Mouse (Mus musculus): Measurements from ENCODE around the gene Atxn1.

The Atxn1 gene

GRCm38 (mm10) chr13:45633918-45634317 lies 330.9 kb downstream of the Atxn1 start:
- ATAC-seq (ENCODE audit: low TSS enrichment), result no peak

GRCm38 (mm10) chr13:45632133-45632532 lies 332.7 kb downstream of the Atxn1 start:
- 0 out of 2 replicates have a peak, but pooled peaks have one; percentile 16 for ATAC-seq (ENCODE audit: low TSS enrichment)

DNA sequence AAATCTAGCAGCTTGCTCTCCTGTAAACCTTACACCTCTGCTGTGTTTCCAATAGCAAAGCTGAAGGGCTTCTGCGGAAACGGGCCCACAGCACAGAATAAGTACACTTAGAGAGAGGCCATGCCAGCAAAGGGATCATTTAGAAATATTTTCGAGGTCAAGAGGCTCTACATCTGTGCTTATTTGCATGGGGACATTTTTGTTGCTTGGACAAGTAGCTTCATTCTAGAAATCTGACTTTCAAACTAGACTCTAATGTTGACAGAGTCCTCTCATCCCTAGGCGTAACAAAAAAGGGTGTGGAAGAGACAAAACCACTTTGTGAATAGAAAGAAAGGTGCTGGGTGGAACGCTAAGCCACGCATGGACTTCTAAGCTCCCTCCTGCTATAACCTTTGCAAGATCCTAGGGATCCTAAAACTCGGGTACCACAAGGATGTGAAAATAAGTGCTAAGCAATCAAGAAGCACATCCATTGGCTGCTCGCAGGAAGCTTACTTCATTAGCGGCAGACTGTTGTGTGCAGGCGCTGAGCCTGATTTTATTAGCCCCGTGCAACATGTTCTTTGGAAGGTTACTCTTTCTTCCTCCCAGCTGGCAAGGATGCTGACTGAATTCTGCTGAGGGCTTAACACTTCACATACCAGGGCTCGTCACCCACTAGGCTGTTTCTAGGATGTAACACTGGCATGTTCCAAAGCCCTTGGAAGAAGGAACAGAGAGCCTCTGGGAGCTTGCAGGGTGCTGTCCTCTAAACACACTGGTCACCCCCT lies 334.1 kb downstream of the Atxn1 start:
- ATAC-seq (ENCODE audit: low TSS enrichment), result no peak

DNA sequence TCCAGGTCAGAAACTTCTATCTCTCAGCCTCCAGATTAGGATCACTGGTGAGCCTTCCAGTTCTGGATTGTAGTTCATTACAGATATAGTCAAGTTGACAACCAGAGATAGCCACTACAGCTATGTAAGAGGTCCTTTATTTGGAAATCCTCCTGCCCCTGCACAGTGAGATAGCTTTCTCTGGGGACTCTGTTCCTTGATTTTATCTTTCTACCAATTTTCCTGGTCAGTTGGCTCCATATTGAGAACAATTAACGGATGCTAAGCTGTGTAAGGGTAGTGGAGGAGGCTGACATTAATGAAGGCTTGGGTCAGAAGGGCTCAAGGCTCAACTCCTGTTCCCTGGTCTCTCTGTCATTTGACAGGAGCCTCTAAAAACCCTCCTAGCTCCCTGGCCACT lies 335.1 kb downstream of the Atxn1 start:
- ATAC-seq (ENCODE audit: low TSS enrichment), result no peak

DNA sequence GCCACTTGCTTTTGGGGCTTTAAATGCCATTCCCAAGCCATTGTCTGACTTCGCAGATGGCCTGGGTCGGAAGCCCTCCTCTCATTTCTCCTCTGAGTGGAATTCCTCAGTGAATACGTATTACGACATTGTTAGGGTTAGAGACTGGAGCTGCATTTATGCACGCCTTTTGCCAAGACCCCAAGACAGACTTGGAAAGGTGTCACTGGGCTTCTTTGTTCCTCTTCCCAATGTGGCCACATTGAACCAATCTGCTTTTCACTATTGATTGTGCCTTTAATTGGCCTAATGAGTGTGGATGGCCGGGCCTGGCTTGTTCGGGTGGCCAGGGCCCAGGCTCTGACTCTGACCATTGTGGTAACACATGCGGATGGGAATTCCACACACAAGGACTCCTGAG lies 336.5 kb downstream of the Atxn1 start:
- ATAC-seq (ENCODE audit: low TSS enrichment), result 0 out of 2 replicates have a peak, but pooled peaks have one; percentile 4

GRCm38 (mm10) chr13:45627206-45627751 lies 337.5 kb downstream of the Atxn1 start:
- ATAC-seq (ENCODE audit: low TSS enrichment), result no peak

DNA sequence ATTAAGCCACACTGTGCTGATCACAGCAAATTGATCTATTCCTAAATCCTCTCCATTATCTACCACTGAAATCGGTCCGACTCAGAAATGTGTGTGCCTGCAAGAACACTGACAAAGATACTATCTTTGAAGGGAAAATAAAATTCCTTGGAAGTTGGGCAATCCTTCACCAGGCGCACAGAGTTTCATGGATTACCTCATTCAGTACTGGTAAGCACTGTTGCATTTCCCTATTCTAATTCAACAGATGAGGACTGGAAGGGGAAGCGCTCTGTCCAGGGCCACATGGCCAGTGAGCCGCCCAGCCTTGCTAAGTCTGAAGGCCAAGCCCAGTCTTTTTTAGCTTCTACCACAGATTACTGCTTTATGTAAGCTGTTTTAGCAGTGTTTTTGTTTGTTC lies 339.1 kb downstream of the Atxn1 start:
- ATAC-seq (ENCODE audit: low TSS enrichment), result no peak

DNA sequence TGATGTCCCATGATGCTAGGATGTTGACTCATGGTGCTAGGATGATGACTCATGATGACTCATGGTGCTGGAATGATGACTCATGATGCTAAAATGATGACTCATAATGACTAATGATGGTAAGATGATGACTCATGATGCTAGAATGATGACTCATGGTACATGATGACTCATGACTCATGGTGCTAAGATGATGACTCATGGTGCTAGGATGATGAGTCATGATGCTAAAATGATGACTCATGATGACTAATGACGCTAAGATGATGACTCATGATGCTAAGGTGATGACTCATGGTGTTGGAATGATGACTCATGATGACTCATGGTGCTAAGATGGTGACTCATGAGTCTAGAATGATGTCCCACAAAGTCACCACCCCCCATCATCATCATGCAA lies 341.0 kb downstream of the Atxn1 start:
- ATAC-seq (ENCODE audit: low TSS enrichment), result no peak

GRCm38 (mm10) chr13:45622871-45623546 lies 341.8 kb downstream of the Atxn1 start:
- no peak for ATAC-seq (ENCODE audit: low TSS enrichment)

GRCm38 (mm10) chr13:45620687-45621086 lies 344.1 kb downstream of the Atxn1 start:
- no peak for ATAC-seq (ENCODE audit: low TSS enrichment)

- ATAC-seq (ENCODE audit: low TSS enrichment), result no peak
Measured at GRCm38 (mm10) chr13:45620281-45620680, 344.5 kb downstream of the Atxn1 start.

DNA sequence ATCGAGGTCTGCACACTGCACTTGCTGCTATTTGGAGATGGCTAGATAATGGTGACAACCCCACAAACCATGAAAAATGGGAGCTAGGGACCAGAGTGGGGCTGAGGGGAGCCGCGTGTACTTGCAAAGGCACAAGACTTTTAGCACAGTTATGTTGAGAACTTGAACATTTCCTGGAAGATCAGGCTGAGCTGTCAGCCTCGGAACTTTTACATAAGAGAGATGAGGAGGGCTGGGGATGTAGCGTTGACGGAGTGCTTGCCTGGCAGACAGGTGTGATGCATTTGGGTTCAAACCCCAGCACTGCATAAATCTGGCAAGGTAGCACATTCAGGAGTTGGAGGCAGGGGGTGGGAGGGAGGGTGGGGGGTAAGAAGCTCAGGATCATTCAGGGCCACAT lies 346.8 kb downstream of the Atxn1 start:
- no peak for ATAC-seq (ENCODE audit: low TSS enrichment)

- peak; percentile 69 for ATAC-seq (ENCODE audit: low TSS enrichment)
Measured at GRCm38 (mm10) chr13:45614762-45615161, 350.0 kb downstream of the Atxn1 start.

GRCm38 (mm10) chr13:45613346-45613745 lies 351.5 kb downstream of the Atxn1 start:
- ATAC-seq (ENCODE audit: low TSS enrichment), result 0 out of 2 replicates have a peak, but pooled peaks have one; percentile 32

GRCm38 (mm10) chr13:45611554-45611953 lies 353.3 kb downstream of the Atxn1 start:
- ATAC-seq (ENCODE audit: low TSS enrichment), result no peak

- no peak for ATAC-seq (ENCODE audit: low TSS enrichment)
Measured at GRCm38 (mm10) chr13:45609461-45609860, 355.3 kb downstream of the Atxn1 start.

GRCm38 (mm10) chr13:45608593-45608992 lies 356.2 kb downstream of the Atxn1 start:
- ATAC-seq (ENCODE audit: low TSS enrichment), result no peak

GRCm38 (mm10) chr13:45607946-45608345 lies 356.9 kb downstream of the Atxn1 start:
- ATAC-seq (ENCODE audit: low TSS enrichment), result peak; percentile 71

- no peak for ATAC-seq (ENCODE audit: low TSS enrichment)
Measured at GRCm38 (mm10) chr13:45603636-45604035, 361.2 kb downstream of the Atxn1 start.

- no peak for ATAC-seq (ENCODE audit: low TSS enrichment)
Measured at GRCm38 (mm10) chr13:45600443-45600842, 364.4 kb downstream of the Atxn1 start.

GRCm38 (mm10) chr13:45599831-45600230 lies 365.0 kb downstream of the Atxn1 start:
- ATAC-seq (ENCODE audit: low TSS enrichment), result no peak

DNA sequence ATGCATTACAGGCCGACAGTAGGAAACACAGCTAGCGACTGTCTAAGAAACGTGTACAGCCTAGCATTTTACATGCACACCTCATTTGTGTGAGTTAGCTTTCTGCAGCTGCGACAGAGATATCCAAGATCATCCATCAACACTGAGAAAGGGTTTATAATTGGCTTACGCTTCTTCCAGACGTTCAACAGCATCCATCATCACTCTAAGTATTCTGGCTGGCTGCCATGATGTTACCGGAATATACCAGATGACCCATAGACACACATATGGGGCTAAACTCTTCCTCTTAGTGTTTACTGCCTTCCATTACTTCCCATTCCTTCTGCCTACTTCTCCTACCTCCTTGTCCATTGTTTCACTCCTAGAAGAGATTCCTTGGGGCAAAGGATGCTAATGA lies 369.4 kb downstream of the Atxn1 start:
- no peak for ATAC-seq (ENCODE audit: low TSS enrichment)

DNA sequence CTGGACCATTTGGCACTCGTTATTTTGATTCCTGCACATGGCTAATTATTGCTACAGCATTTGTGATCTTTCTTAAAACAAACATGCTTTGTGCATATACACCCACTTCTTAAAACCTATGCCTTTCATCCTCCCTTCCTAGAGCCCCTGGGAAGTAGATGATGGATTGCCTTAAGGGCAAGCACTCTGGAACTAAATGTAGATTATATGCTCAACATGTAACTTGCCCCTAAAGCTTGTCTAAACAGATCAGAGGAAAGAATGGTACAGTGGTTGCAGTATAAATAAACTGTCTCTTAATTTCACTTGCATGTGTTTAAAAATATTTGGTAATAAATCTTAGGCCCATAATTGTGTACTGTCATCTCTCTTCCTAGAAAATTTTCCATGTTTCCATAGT lies 370.9 kb downstream of the Atxn1 start:
- ATAC-seq (ENCODE audit: low TSS enrichment), result no peak
